Mouse (Mus musculus) embryonic facial prominence, embryonic 10.5 days (tissue): Measurements from ENCODE around the gene Mllt10. TPM values are rescaled to one million over a fixed set of nuclear protein-coding genes. Genes with fewer than 3 reads are reported as not detected.

Source experiments
- DNase-seq: peaks from one replicate; pipeline ENCODE4 v3.0.0-alpha.2; 2017; ENCODE audit warnings: low spot score
- H3K27ac ChIP-seq: fragments of 300-500 bp; sonication (generic); replicated peaks from 2 replicates; pipeline ENCODE4 v1.5.1; 2016; ENCODE audit warnings: mild to moderate bottlenecking
- H3K27me3 ChIP-seq: fragments of 300-500 bp; sonication (generic); replicated peaks from 2 replicates; pipeline ENCODE4 v1.6.1; 2016; ENCODE audit warnings: low read depth, mild to moderate bottlenecking; ENCODE audit not compliant: poor library complexity, severe bottlenecking
- H3K36me3 ChIP-seq: fragments of 300-500 bp; sonication (generic); replicated peaks from 2 replicates; pipeline ENCODE4 v1.6.1; 2016; ENCODE audit warnings: mild to moderate bottlenecking, moderate library complexity
- H3K4me1 ChIP-seq: fragments of 300-500 bp; sonication (generic); 2 replicates; pipeline ENCODE4 v1.6.1; 2016
- H3K4me3 ChIP-seq: fragments of 300-500 bp; sonication (generic); 2 replicates; pipeline ENCODE4 v1.5.1; 2016; ENCODE audit warnings: mild to moderate bottlenecking, moderate library complexity
- H3K9me3 ChIP-seq: fragments of 300-500 bp; sonication (generic); 2 replicates; pipeline ENCODE4 v1.6.1; 2016; ENCODE audit warnings: mild to moderate bottlenecking
- WGBS: fragments of 180-500 bp; shearing (Covaris S2); methylation state at CpG from one replicate; pipeline ENCODE4 v1.1.7; 2016; 5-methylcytosine and 5-hydroxymethylcytosine counted together
- polyA plus RNA-seq: library from polyadenylated mRNA; unstranded; fragments of >200 nt; fragmentation: Nextera tagmentation; extraction: Ambion mirVana; gene quantifications from 2 replicates; pipeline ENCODE4 v1.2.1, GENCODE M21; 2016

Mllt10 gene
- polyA plus RNA-seq, 1 experiment from 2014 or later, result 65.5 TPM

DNA sequence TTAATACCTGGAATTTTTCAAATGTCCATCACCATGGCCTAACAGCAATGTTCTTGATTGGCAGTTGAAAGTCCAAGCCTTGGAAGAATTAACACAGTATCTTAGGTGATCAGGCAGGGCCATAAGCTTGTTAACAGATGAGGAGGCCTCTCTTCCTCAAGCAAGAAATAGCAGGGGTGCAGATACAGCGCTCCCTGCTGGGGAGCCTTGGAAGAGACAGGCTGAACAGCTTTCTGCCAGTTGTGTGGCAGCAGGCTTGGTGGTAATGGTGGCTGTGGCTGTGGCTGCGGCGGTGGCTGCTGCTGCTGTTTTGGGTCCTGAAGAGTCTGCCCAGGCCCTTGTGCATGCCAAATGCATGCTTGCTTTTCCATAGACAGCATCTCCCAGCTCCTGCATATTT lies 150.1 kb downstream of the Mllt10 start:
- Histone ChIP-seq H3K4me3 (no peak overlapping the region), H3K4me1 (no peaks in the 10 kb centered on the region), H3K36me3 (peaks cover 96% of the 10 kb centered on the region), H3K27me3 (no peaks in the 10 kb centered on the region), H3K9me3 (no peaks in the 10 kb centered on the region), H3K27ac (no peak overlapping the region)
- WGBS, result 77% methylated on average over 3 of the region's 3 CpGs
- peak; percentile 68 for DNase-seq

DNA sequence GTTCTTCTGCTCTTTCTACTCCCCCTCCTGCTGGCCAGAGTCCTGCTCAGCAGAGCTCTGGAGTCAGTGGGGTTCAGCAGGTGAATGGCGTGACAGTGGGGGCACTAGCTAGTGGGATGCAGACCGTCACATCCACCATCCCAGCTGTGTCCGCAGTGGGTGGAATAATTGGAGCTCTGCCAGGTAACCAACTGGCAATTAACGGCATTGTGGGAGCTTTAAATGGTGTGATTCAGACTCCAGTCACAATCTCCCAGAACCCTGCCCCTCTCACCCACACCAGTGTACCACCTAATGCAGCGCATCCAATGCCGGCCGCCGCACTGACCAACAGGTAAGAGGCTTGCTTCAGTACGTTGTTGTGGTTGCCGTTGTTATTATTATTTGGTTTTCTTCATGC lies 151.8 kb downstream of the Mllt10 start:
- WGBS, result 94% methylated on average over 10 of the region's 10 CpGs
- H3K27me3 ChIP-seq, result no peaks in the 10 kb centered on the region
- peaks cover 97% of the 10 kb centered on the region for H3K36me3 ChIP-seq
- no peaks in the 10 kb centered on the region for H3K4me1 ChIP-seq
- no peak for DNase-seq
- no peaks in the 10 kb centered on the region for H3K9me3 ChIP-seq
- no peak overlapping the region for H3K4me3 ChIP-seq
- H3K27ac ChIP-seq, result no peak overlapping the region

DNA sequence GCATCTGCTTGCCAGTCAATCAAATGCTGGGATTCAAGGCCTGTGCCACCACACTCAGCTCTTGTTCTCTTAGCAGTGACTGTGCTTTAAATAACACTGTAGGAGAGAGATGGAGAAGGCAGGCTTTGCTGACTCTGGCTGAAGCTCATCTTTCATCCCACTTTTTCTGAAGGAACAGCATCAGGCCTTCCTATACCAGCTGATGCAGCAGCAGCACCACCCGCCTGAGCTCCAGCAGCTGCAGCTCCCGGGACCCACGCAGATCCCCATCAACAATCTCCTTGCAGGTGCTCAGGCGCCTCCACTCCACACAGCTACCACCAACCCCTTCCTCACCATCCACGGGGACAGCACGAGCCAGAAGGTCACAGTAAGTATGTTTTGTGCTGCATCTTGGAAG lies 153.5 kb downstream of the Mllt10 start:
- no peak for DNase-seq
- WGBS, result 82% methylated on average over 6 of the region's 6 CpGs
- Histone ChIP-seq H3K9me3 (no peaks in the 10 kb centered on the region), H3K27me3 (no peaks in the 10 kb centered on the region), H3K36me3 (peaks cover 94% of the 10 kb centered on the region), H3K4me1 (no peaks in the 10 kb centered on the region), H3K27ac (no peak overlapping the region), H3K4me3 (no peak overlapping the region)

DNA sequence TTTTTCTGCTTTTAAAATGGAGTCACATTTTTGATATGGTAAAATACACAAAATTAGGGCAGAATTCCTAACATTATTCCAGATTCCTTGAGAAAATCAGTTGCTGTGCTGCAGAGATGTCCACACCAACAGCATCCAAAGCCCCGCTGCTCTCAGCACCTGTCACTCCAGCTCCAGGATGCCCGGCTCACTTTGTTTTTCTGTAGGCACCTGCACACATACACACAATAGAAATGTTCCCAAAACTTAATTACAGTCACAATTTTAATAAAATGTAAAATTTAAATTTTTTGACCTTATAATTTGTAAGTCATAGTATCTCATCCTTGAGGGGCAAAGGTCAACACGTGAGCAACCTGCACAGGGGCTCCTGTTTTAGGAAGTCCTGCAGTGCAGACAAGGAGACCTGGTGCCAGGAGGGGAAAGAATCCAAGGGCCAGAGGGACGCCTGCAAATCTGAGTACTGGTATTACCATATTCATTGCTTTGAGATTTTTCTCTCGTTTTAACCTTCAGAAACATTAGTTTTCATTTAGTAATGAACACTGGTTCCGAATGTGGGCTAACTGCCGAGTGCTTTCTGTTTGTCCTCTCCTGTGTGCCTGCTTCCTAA lies 154.3 kb downstream of the Mllt10 start:
- WGBS, result 94% methylated on average over 7 of the region's 7 CpGs
- no peak overlapping the region for H3K27ac ChIP-seq
- H3K27me3 ChIP-seq, result no peaks in the 10 kb centered on the region
- H3K4me3 ChIP-seq, result no peak overlapping the region
- no peaks in the 10 kb centered on the region for H3K9me3 ChIP-seq
- peaks cover 94% of the 10 kb centered on the region for H3K36me3 ChIP-seq
- no peak for DNase-seq
- no peaks in the 10 kb centered on the region for H3K4me1 ChIP-seq

DNA sequence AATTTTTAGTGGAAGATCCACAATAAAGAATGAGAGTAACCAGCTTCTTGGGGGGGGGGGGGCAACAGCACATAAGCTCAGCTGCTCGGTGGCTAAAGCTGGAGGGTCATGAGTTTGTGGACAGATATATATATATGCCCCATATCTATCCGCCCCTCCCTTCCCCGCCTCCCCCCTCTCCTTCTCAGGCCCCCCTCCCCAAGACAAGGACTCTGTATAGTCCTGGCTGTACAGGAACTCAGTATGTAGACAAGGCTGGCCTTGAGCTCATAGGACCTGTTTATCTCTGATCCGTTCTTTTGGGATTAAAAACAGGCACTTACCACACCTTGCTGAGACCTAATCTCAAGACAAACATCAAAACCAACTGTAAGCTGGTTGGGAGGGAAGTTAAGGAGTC lies 154.9 kb downstream of the Mllt10 start:
- 93% methylated on average over 4 of the region's 4 CpGs for WGBS
- Histone ChIP-seq H3K4me3 (no peak overlapping the region), H3K4me1 (no peaks in the 10 kb centered on the region), H3K36me3 (peaks cover 97% of the 10 kb centered on the region), H3K9me3 (no peaks in the 10 kb centered on the region), H3K27ac (no peak overlapping the region), H3K27me3 (no peaks in the 10 kb centered on the region)
- no peak for DNase-seq

DNA sequence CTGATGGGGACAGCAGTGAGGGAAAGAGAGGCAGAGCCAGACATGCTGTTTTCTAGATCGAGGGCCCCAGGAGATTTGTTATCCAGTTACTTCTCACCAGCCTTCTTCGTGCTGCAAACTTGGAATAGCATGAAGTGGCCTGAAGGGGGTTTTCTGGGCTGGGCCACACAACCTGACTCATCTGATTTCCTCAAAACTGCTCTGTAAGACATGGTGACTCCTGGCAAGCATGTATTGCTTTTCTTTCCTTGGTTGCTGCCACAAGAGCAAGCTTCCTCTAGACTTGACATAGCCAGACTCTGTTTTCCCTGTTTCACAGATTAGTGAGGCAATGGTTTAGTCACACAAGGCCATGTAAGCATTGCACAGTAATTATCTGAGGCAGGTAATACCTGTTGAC lies 159.0 kb downstream of the Mllt10 start:
- no peak overlapping the region for H3K27ac ChIP-seq
- DNase-seq, result no peak
- H3K4me1 ChIP-seq, result 0 out of 2 replicates have a peak, but pooled peaks cover 4% of the 10 kb centered on the region
- peaks cover 97% of the 10 kb centered on the region for H3K36me3 ChIP-seq
- no peak overlapping the region for H3K4me3 ChIP-seq
- no peaks in the 10 kb centered on the region for H3K27me3 ChIP-seq
- no peaks in the 10 kb centered on the region for H3K9me3 ChIP-seq
- WGBS, result 82% methylated on average over 2 of the region's 2 CpGs

DNA sequence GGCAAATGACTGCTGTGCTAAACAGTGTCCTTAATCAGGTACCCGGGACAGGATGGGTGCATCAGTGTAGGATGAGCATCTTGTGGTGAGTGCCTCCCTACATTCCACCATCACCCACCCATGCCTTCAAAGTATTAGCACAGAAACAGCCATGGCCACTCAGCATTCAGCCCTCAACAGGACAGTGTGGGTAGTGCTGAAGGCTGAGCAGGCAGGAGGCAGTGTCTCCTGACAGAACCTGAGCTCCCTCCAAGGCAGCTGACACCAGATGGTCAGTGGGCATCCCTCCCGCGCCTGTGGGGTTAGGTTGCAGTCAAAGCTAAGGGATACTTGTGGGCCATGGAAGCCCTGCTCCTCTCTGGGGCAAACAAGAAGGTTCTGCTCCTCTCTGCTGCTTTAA lies 162.8 kb downstream of the Mllt10 start:
- H3K4me3 ChIP-seq, result no peak overlapping the region
- 71% methylated on average over 3 of the region's 3 CpGs for WGBS
- no peak overlapping the region for H3K27ac ChIP-seq
- H3K36me3 ChIP-seq, result peaks cover 79% of the 10 kb centered on the region
- no peaks in the 10 kb centered on the region for H3K27me3 ChIP-seq
- H3K9me3 ChIP-seq, result no peaks in the 10 kb centered on the region
- 0 out of 2 replicates have a peak, but pooled peaks cover 4% of the 10 kb centered on the region for H3K4me1 ChIP-seq
- no peak for DNase-seq

DNA sequence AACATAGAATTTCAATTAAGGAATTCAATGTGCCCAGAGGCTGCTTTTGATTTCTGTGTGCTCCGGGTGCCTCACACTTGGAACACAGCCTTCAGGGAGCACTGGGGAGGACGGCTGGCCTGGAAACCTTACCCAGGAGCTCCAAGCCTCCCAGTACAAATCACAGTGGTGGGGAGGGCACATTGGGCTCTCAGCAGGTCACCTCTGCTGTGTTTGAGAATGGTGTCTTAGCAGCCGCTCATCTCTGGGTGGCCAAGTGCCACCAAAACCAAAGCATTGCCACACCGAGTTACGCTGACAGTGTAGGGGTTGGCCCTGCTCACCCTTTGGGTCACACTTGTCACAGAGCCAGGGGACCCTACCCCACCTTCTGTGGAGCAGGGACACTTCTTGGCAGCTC lies 163.5 kb downstream of the Mllt10 start:
- 78% methylated on average over 5 of the region's 5 CpGs for WGBS
- H3K4me3 ChIP-seq, result no peak overlapping the region
- H3K27me3 ChIP-seq, result no peaks in the 10 kb centered on the region
- peaks cover 73% of the 10 kb centered on the region for H3K36me3 ChIP-seq
- no peak for DNase-seq
- H3K27ac ChIP-seq, result peak overlapping the region; percentile 31; the same call in 1 of the 2 replicates
- 0 out of 2 replicates have a peak, but pooled peaks cover 4% of the 10 kb centered on the region for H3K4me1 ChIP-seq
- no peaks in the 10 kb centered on the region for H3K9me3 ChIP-seq

DNA sequence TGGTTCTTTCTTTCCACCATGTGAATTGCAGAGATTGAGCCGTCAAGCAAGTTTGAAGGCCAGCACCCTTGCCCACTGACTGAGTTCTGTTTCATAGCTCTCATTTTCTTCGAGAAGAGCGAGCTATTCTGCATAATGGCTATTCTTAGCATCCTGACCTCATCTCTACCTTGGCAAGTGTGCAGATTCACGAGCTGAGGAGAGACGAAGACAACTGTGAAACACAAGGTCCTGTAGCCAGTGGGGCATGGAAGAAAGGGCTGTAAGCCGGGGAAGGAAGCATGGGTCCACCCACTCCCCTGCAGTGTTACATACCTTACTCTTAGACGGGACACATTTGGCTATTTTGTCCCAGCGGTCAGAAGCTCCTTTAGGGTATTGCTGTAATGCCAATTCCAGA lies 164.1 kb downstream of the Mllt10 start:
- H3K27me3 ChIP-seq, result no peaks in the 10 kb centered on the region
- no peak for DNase-seq
- 84% methylated on average over 8 of the region's 8 CpGs for WGBS
- no peak overlapping the region for H3K27ac ChIP-seq
- H3K9me3 ChIP-seq, result no peaks in the 10 kb centered on the region
- H3K4me3 ChIP-seq, result no peak overlapping the region
- peaks cover 66% of the 10 kb centered on the region for H3K36me3 ChIP-seq
- 0 out of 2 replicates have a peak, but pooled peaks cover 4% of the 10 kb centered on the region for H3K4me1 ChIP-seq

DNA sequence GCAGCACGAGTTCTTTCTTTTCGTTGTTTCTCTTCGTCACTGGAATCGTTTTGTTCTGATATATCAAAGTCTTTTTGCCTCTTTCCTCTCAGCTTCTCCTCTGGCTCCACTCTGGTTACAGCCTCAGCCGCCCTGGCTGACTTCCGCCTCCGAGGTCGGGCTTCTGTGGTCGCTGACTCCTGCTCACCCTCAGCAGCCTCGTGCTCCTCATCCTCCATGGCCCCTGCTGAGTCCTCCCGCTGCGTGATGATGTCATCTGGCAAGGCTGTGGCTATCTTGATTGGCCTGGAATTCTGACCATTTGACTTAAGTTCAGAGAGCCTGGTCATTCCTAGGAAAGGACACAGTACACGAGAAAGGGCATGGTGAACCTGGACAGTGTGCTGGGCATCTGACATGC lies 164.5 kb downstream of the Mllt10 start:
- no peaks in the 10 kb centered on the region for H3K9me3 ChIP-seq
- no peak overlapping the region for H3K27ac ChIP-seq
- DNase-seq, result no peak
- no peaks in the 10 kb centered on the region for H3K27me3 ChIP-seq
- WGBS, result 84% methylated on average over 13 of the region's 13 CpGs
- peaks cover 62% of the 10 kb centered on the region for H3K36me3 ChIP-seq
- no peak overlapping the region for H3K4me3 ChIP-seq
- 0 out of 2 replicates have a peak, but pooled peaks cover 4% of the 10 kb centered on the region for H3K4me1 ChIP-seq

DNA sequence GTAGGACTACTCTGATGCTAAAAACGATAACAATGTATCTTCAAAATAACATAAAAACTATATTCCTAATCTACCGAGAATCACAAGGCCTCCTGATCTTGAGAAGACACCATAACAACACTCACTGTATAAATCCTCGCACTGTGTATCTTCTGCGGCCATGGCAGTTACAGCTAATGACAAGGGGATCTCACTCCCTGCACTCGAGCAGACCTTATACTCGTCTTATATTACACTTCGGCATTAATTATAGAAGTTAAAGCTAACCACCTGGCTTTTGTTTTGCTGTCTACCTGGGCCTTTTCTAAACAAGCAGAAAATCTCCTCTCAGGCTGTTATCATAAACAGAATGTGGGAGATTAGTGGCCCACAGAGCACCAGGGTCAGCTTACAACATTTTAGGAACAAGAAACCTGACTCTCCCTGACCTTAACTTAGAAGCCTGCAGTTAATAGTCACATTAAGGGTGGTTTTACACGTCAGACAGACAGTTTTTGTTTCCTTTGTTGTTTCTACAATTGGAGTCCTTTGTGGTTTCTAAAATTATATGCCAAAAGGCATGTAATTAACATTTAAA lies 173.5 kb downstream of the Mllt10 start:
- Histone ChIP-seq H3K4me3 (no peak overlapping the region), H3K27me3 (no peaks in the 10 kb centered on the region), H3K4me1 (peaks cover 47% of the 10 kb centered on the region), H3K36me3 (no peaks in the 10 kb centered on the region), H3K27ac (no peak overlapping the region), H3K9me3 (no peaks in the 10 kb centered on the region)
- DNase-seq, result no peak
- WGBS, result 27% methylated on average over 8 of the region's 8 CpGs

DNA sequence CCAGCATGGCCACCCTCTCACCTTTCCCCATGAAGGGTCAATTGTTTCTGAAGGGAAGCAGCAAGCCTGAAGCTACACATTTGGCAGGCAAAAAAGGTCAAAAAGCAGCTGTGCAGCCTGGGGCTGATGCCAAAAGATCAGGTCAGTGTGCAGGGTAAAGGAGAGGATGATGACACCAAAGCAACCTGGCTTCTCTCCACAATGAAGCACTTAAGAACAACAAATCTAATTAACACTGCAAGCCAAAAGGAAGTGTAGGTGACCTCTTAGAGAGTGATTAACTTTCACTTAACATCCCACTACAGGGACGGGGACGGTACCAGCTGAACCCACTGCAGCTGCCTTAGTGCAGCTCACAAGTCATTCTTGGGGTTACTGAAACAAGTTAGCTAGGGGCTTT lies 174.2 kb downstream of the Mllt10 start:
- no peaks in the 10 kb centered on the region for H3K36me3 ChIP-seq
- DNase-seq, result peak; percentile 75
- WGBS, result 3% methylated on average over 2 of the region's 2 CpGs

DNA sequence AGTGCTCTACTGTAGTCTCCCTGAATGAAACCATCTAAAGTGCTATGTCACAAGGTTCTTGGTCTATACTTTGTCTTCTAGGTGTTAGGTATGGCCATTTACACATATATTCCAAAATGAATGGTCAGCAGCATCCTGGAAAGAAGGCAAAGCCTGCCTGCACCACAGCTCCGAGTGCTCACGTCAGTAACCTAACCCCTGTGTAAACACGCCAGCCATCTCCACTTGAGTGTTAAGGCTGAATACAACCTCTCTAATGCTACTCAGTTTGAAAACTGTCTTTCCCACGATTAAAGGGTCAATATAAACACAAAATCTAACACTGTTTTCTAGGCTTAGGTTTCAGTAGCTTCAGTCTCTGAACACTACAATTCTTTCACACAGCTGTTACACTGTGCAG lies 176.1 kb downstream of the Mllt10 start:
- H3K36me3 ChIP-seq, result 0 out of 2 replicates have a peak, but pooled peaks cover 3% of the 10 kb centered on the region
- H3K27me3 ChIP-seq, result no peaks in the 10 kb centered on the region
- DNase-seq, result no peak
- 27% methylated on average over 4 of the region's 4 CpGs for WGBS
- H3K4me3 ChIP-seq, result no peak overlapping the region
- H3K4me1 ChIP-seq, result peaks cover 54% of the 10 kb centered on the region
- H3K27ac ChIP-seq, result no peak overlapping the region
- H3K9me3 ChIP-seq, result no peaks in the 10 kb centered on the region

More for the DNA sequence above, 174.2 kb downstream of the Mllt10 start:
- H3K9me3 ChIP-seq, result no peaks in the 10 kb centered on the region
- H3K4me1 ChIP-seq, result peaks cover 53% of the 10 kb centered on the region
- no peaks in the 10 kb centered on the region for H3K27me3 ChIP-seq
- peak overlapping the region; percentile 44; the same call in 1 of the 2 replicates for H3K27ac ChIP-seq
- no peak overlapping the region for H3K4me3 ChIP-seq
